Mouse (Mus musculus): ENCODE data around the gene Parg. TPM values are rescaled to one million over a fixed set of nuclear protein-coding genes. Genes with fewer than 3 reads are reported as not detected.

Parg gene
- polyA plus RNA-seq, 1 experiment from 2014 or later, result 31.1 TPM

Other genes starting within 250 kb of the Parg start
- 0.45 and 0.52 TPM in 2 replicates for gene Galnt15, start 173.0 kb upstream of the Parg start, polyA plus RNA-seq (2015; fragmentation: Nextera tagmentation; extraction: Ambion mirVana)
- 18.6 and 19.9 TPM in 2 replicates for gene Oxnad1, start 116.6 kb upstream of the Parg start, polyA plus RNA-seq (2015; fragmentation: Nextera tagmentation; extraction: Ambion mirVana)
- 74.7 and 77.2 TPM in 2 replicates for gene Dph3, start 116.2 kb upstream of the Parg start, polyA plus RNA-seq (2015; fragmentation: Nextera tagmentation; extraction: Ambion mirVana)
- gene Msmb, start 59.9 kb upstream of the Parg start, polyA plus RNA-seq (2015; fragmentation: Nextera tagmentation; extraction: Ambion mirVana), result not detected in 2 replicates
- 107 and 110 TPM in 2 replicates for gene Ncoa4, start 42.1 kb upstream of the Parg start, polyA plus RNA-seq (2015; fragmentation: Nextera tagmentation; extraction: Ambion mirVana)
- gene Timm23, start 51 bp upstream of the Parg start, polyA plus RNA-seq (2015; fragmentation: Nextera tagmentation; extraction: Ambion mirVana), result 205 and 214 TPM in 2 replicates
- 31.3 and 32.7 TPM in 2 replicates for gene Ogdhl, start 120.1 kb downstream of the Parg start, polyA plus RNA-seq (2015; fragmentation: Nextera tagmentation; extraction: Ambion mirVana)
- 0.42 and 0.51 TPM in 2 replicates for gene 1700024G13Rik, start 186.4 kb downstream of the Parg start, polyA plus RNA-seq (2015; fragmentation: Nextera tagmentation; extraction: Ambion mirVana)

Measured in midbrain, embryonic 16.5 days (tissue).